Mouse (Mus musculus): Measurements from ENCODE around the gene Theg.

- TF ChIP-seq POLR2A (IDR thresholded peaks at IDR 0.05; ENCODE audit: low read depth, low read length) (no peak), CTCF (IDR thresholded peaks at IDR 0.05; ENCODE audit: extremely low read depth, insufficient read depth, insufficient read length, insufficient replicate concordance) (no peak)
These were observed 51.7 kb downstream of the Theg start for GRCm38 (mm10) chr10:79535431-79535830.

All from spleen, adult 2 months (tissue).